Mouse (Mus musculus): ENCODE data around the gene Tnf. TPM values are rescaled to one million over a fixed set of nuclear protein-coding genes. Genes with fewer than 3 reads are reported as not detected.

Tnf gene
- 0.64 and 0.82 TPM in 2 replicates for polyA plus RNA-seq (2015; fragmentation: Nextera tagmentation; extraction: Ambion mirVana)

GRCm38 (mm10) chr17:35201787-35202186 is at the start of gene Tnf:
Gene Tnf (minus strand): TSS chr17:35202007.
- Histone ChIP-seq H3K27me3 (peaks cover 54% of the 10 kb centered on the region), H3K4me1 (peaks cover 4% of the 10 kb centered on the region; the same call in 1 of the 2 replicates), H3K4me3 (peak within 1 kb of the TSS; percentile 12; the same call in 1 of the 2 replicates), H3K4me2 (0 out of 2 replicates have a peak within 1 kb of the TSS, but pooled peaks have one; percentile 5), H3K27ac (no peak within 1 kb of the TSS), H3K9me3 (no peaks in the 10 kb centered on the region), H3K36me3 (no peaks in the 10 kb centered on the region), H3K9ac (no peak within 1 kb of the TSS)
- 23% methylated on average over 13 of the region's 13 CpGs for WGBS
- no peak for ATAC-seq (ENCODE audit: insufficient number of reproducible peaks, low FRiP score, low TSS enrichment, low read depth)

GRCm38 (mm10) chr17:35251162-35251719 is 49.4 kb upstream of the Tnf start:
- Histone ChIP-seq H3K4me3 (no peak overlapping the region), H3K9me3 (no peaks in the 10 kb centered on the region), H3K27ac (no peak overlapping the region), H3K4me2 (no peak overlapping the region), H3K27me3 (no peaks in the 10 kb centered on the region), H3K4me1 (peaks cover 2% of the 10 kb centered on the region; the same call in 1 of the 2 replicates), H3K36me3 (peaks cover 78% of the 10 kb centered on the region), H3K9ac (no peak overlapping the region)
- no peak for ATAC-seq (ENCODE audit: insufficient number of reproducible peaks, low FRiP score, low TSS enrichment, low read depth)
- WGBS, result 84% methylated on average over 15 of the region's 15 CpGs

GRCm38 (mm10) chr17:35250348-35251120 is 48.7 kb upstream of the Tnf start:
- WGBS, result 86% methylated on average over 3 of the region's 3 CpGs
- H3K4me1 ChIP-seq, result peaks cover 9% of the 10 kb centered on the region
- H3K27me3 ChIP-seq, result no peaks in the 10 kb centered on the region
- H3K36me3 ChIP-seq, result peaks cover 85% of the 10 kb centered on the region
- H3K9me3 ChIP-seq, result no peaks in the 10 kb centered on the region
- H3K27ac ChIP-seq, result no peak overlapping the region
- no peak overlapping the region for H3K9ac ChIP-seq
- H3K4me3 ChIP-seq, result no peak overlapping the region
- ATAC-seq (ENCODE audit: insufficient number of reproducible peaks, low FRiP score, low TSS enrichment, low read depth), result no peak
- no peak overlapping the region for H3K4me2 ChIP-seq

- no peaks in the 10 kb centered on the region for H3K9me3 ChIP-seq
- H3K36me3 ChIP-seq, result peaks cover 94% of the 10 kb centered on the region
- no peak overlapping the region for H3K4me2 ChIP-seq
- H3K4me1 ChIP-seq, result peaks cover 18% of the 10 kb centered on the region
- WGBS, result 90% methylated on average over 19 of the region's 19 CpGs
- no peak overlapping the region for H3K27ac ChIP-seq
- H3K27me3 ChIP-seq, result no peaks in the 10 kb centered on the region
- no peak overlapping the region for H3K4me3 ChIP-seq
- ATAC-seq (ENCODE audit: insufficient number of reproducible peaks, low FRiP score, low TSS enrichment, low read depth), result no peak
- H3K9ac ChIP-seq, result no peak overlapping the region
These were observed 47.8 kb upstream of the Tnf start for GRCm38 (mm10) chr17:35249451-35250197.

GRCm38 (mm10) chr17:35248986-35249385 is 47.2 kb upstream of the Tnf start:
- Histone ChIP-seq H3K9me3 (no peaks in the 10 kb centered on the region), H3K9ac (no peak overlapping the region), H3K27ac (no peak overlapping the region), H3K4me2 (no peak overlapping the region), H3K27me3 (no peaks in the 10 kb centered on the region), H3K4me3 (no peak overlapping the region), H3K4me1 (peaks cover 25% of the 10 kb centered on the region), H3K36me3 (peaks cover 98% of the 10 kb centered on the region)
- 88% methylated on average over 14 of the region's 14 CpGs for WGBS
- ATAC-seq (ENCODE audit: insufficient number of reproducible peaks, low FRiP score, low TSS enrichment, low read depth), result no peak

GRCm38 (mm10) chr17:35247144-35247543 is 45.3 kb upstream of the Tnf start:
- no peak overlapping the region for H3K27ac ChIP-seq

GRCm38 (mm10) chr17:35245731-35246623 is 44.2 kb upstream of the Tnf start:
- Histone ChIP-seq H3K27ac (no peak overlapping the region), H3K27me3 (no peaks in the 10 kb centered on the region), H3K9me3 (no peaks in the 10 kb centered on the region), H3K4me1 (peaks cover 38% of the 10 kb centered on the region), H3K36me3 (peaks cover 75% of the 10 kb centered on the region), H3K4me2 (no peak overlapping the region), H3K9ac (no peak overlapping the region), H3K4me3 (no peak overlapping the region)
- 77% methylated on average over 15 of the region's 15 CpGs for WGBS
- no peak for ATAC-seq (ENCODE audit: insufficient number of reproducible peaks, low FRiP score, low TSS enrichment, low read depth)

More at GRCm38 (mm10) chr17:35247144-35247543, 45.3 kb upstream of the Tnf start:
- ATAC-seq (ENCODE audit: insufficient number of reproducible peaks, low FRiP score, low TSS enrichment, low read depth), result no peak
- no peak overlapping the region for H3K4me2 ChIP-seq
- H3K27me3 ChIP-seq, result no peaks in the 10 kb centered on the region
- no peak overlapping the region for H3K4me3 ChIP-seq
- no peak overlapping the region for H3K9ac ChIP-seq
- peaks cover 36% of the 10 kb centered on the region for H3K4me1 ChIP-seq
- WGBS, result 87% methylated on average over 7 of the region's 7 CpGs
- peaks cover 85% of the 10 kb centered on the region for H3K36me3 ChIP-seq
- no peaks in the 10 kb centered on the region for H3K9me3 ChIP-seq

- no peaks in the 10 kb centered on the region for H3K27me3 ChIP-seq
- H3K4me1 ChIP-seq, result peaks cover 47% of the 10 kb centered on the region
- H3K9me3 ChIP-seq, result no peaks in the 10 kb centered on the region
- no peak for ATAC-seq (ENCODE audit: insufficient number of reproducible peaks, low FRiP score, low TSS enrichment, low read depth)
- H3K27ac ChIP-seq, result no peak overlapping the region
- peak overlapping the region; percentile 12; the same call in 1 of the 2 replicates for H3K4me2 ChIP-seq
- WGBS, result 76% methylated on average over 2 of the region's 2 CpGs
- H3K9ac ChIP-seq, result no peak overlapping the region
- no peak overlapping the region for H3K4me3 ChIP-seq
- H3K36me3 ChIP-seq, result peaks cover 65% of the 10 kb centered on the region
These were observed 43.2 kb upstream of the Tnf start for GRCm38 (mm10) chr17:35244999-35245398.

GRCm38 (mm10) chr17:35243086-35243485 is 41.3 kb upstream of the Tnf start:
- Histone ChIP-seq H3K4me2 (peak overlapping the region; percentile 76), H3K27ac (peak overlapping the region; percentile 98), H3K4me3 (peak overlapping the region; percentile 89), H3K9me3 (no peaks in the 10 kb centered on the region), H3K4me1 (peaks cover 47% of the 10 kb centered on the region), H3K36me3 (peaks cover 46% of the 10 kb centered on the region), H3K9ac (peak overlapping the region; percentile 92), H3K27me3 (no peaks in the 10 kb centered on the region)
- ATAC-seq (ENCODE audit: insufficient number of reproducible peaks, low FRiP score, low TSS enrichment, low read depth), result no peak
- 3% methylated on average over 16 of the region's 16 CpGs for WGBS

- Histone ChIP-seq H3K27me3 (no peaks in the 10 kb centered on the region), H3K36me3 (peaks cover 38% of the 10 kb centered on the region), H3K4me1 (peaks cover 47% of the 10 kb centered on the region), H3K27ac (peak overlapping the region; percentile 98), H3K9me3 (no peaks in the 10 kb centered on the region), H3K9ac (peak overlapping the region; percentile 92), H3K4me2 (peak overlapping the region; percentile 76), H3K4me3 (peak overlapping the region; percentile 89)
- ATAC-seq (ENCODE audit: insufficient number of reproducible peaks, low FRiP score, low TSS enrichment, low read depth), result peak; percentile 25
- WGBS, result under 1% methylated on average over 54 of the region's 55 CpGs
These were observed 40.5 kb upstream of the Tnf start for GRCm38 (mm10) chr17:35242015-35242941.
